Mouse (Mus musculus) small intestine, adult 2 months (tissue): ENCODE measurements around the gene Spryd3.
"Not testable (repeated sequence)": the region's sequence is repeated elsewhere in the genome, so short reads cannot be mapped to it uniquely, and the experiment has no call there.

Experiments used
- CTCF ChIP-seq: fragments of 200-500 bp; IDR thresholded peaks from 2 replicates; pipeline ENCODE4 v1.5.1; 2012; ENCODE audit warnings: low read depth, mild to moderate bottlenecking, control low read depth, inconsistent platforms, low read length, moderate library complexity, mixed read lengths; ENCODE audit not compliant: insufficient replicate concordance, insufficient read length; ENCODE audit errors: extremely low read depth
- POLR2A ChIP-seq: fragments of 200-500 bp; IDR thresholded peaks from 2 replicates; pipeline ENCODE4 v1.6.1; 2012; ENCODE audit warnings: low read depth, mild to moderate bottlenecking, control low read depth, inconsistent platforms, low read length, moderate library complexity

DNA sequence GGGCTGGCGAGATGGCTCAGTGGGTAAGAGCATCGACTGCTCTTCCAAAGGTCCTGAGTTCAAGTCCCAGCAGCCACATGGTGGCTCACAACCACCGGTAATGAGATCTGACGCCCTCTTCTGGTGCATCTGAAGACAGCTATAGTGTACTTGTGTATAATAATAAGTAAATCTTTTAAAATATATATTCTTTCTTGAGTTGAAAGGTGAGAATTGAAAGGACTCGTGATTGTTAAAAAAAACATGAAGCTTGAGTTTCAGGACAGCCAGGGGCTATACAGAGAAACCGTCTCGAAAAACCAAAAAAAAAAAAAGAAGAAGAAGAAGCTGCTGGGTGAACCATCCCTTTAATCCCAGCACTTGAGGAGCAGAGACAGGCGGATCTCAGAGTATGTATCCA is 56.1 kb downstream of the Spryd3 start:
- not testable (repeated sequence) for TF ChIP-seq CTCF, POLR2A
